Mouse (Mus musculus): ENCODE results near the gene P2rx6. TPM values are rescaled to one million over a fixed set of nuclear protein-coding genes. Genes with fewer than 3 reads are reported as not detected.
"Not testable (repeated sequence)": the region's sequence is repeated elsewhere in the genome, so short reads cannot be mapped to it uniquely, and the experiment has no call there.

P2rx6 gene
- total RNA-seq, 2 experiments from 2014 or later, result 1.8 to 2.8 TPM

GRCm38 (mm10) chr16:17559396-17560027 lies 2.2 kb upstream of the P2rx6 start:
- no peak for DNase-seq (ENCODE audit: low spot score in 2 of 2)

- peak in 1 of 2 experiments; percentile 23 for DNase-seq (ENCODE audit: low spot score in 2 of 2)
These were observed 446 bp upstream of the P2rx6 start, which contains the start of gene Lrrc74b for GRCm38 (mm10) chr16:17561128-17561750. Gene Lrrc74b (minus strand): TSS chr16:17561247.

GRCm38 (mm10) chr16:17563580-17563979 lies 1.9 kb downstream of the P2rx6 start:
- no peak for DNase-seq (ENCODE audit: low spot score in 2 of 2)

GRCm38 (mm10) chr16:17564221-17564620 lies 2.5 kb downstream of the P2rx6 start:
- DNase-seq (ENCODE audit: low spot score in 2 of 2), result no peak

- DNase-seq (ENCODE audit: low spot score in 2 of 2), result no peak
These were observed 3.1 kb downstream of the P2rx6 start for GRCm38 (mm10) chr16:17564771-17565170.

- DNase-seq (ENCODE audit: low spot score in 2 of 2), result no peak
These were observed 4.5 kb downstream of the P2rx6 start for GRCm38 (mm10) chr16:17566186-17566585.

GRCm38 (mm10) chr16:17575870-17576824 lies 14.5 kb downstream of the P2rx6 start:
- DNase-seq (ENCODE audit: low spot score in 2 of 2), result peak; percentile 45 to 51

- DNase-seq (ENCODE audit: low spot score in 2 of 2), result no peak
These were observed 15.1 kb downstream of the P2rx6 start for GRCm38 (mm10) chr16:17576825-17577215.

GRCm38 (mm10) chr16:17583064-17583463 lies 21.4 kb downstream of the P2rx6 start, which contains the start of gene Slc7a4:
Gene Slc7a4 (minus strand): TSS chr16:17583214.
- no peak for DNase-seq (ENCODE audit: low spot score in 2 of 2)

GRCm38 (mm10) chr16:17584555-17584954 lies 22.9 kb downstream of the P2rx6 start:
- DNase-seq (ENCODE audit: low spot score in 2 of 2), result no peak

GRCm38 (mm10) chr16:17590731-17591130 lies 29.0 kb downstream of the P2rx6 start:
- DNase-seq (ENCODE audit: low spot score in 2 of 2), result no peak

GRCm38 (mm10) chr16:17600944-17601562 lies 39.4 kb downstream of the P2rx6 start:
- no peak for DNase-seq (ENCODE audit: low spot score in 2 of 2)

GRCm38 (mm10) chr16:17604941-17605340 lies 43.3 kb downstream of the P2rx6 start:
- no peak for DNase-seq (ENCODE audit: low spot score in 2 of 2)

- no peak for DNase-seq (ENCODE audit: low spot score in 2 of 2)
These were observed 44.0 kb downstream of the P2rx6 start for GRCm38 (mm10) chr16:17605684-17606083.

GRCm38 (mm10) chr16:17611383-17611782 lies 49.7 kb downstream of the P2rx6 start:
- no peak for DNase-seq (ENCODE audit: low spot score in 2 of 2)

GRCm38 (mm10) chr16:17614740-17615139 lies 53.1 kb downstream of the P2rx6 start:
- DNase-seq (ENCODE audit: low spot score in 2 of 2), result not testable (repeated sequence)

GRCm38 (mm10) chr16:17616212-17616611 lies 54.5 kb downstream of the P2rx6 start:
- no peak for DNase-seq (ENCODE audit: low spot score in 2 of 2)

GRCm38 (mm10) chr16:17617922-17618565 lies 56.4 kb downstream of the P2rx6 start:
- peak; percentile 18 to 30 for DNase-seq (ENCODE audit: low spot score in 2 of 2)

GRCm38 (mm10) chr16:17619198-17620105 lies 57.8 kb downstream of the P2rx6 start, which contains the start of gene Smpd4:
Gene Smpd4 (plus strand): TSS chr16:17619354.
- DNase-seq (ENCODE audit: low spot score in 2 of 2), result peak; percentile 96 to 98
